Mouse (Mus musculus) heart, adult 10 weeks (tissue): Measurements from ENCODE around the gene Noc4l. TPM values are rescaled to one million over a fixed set of nuclear protein-coding genes. Genes with fewer than 3 reads are reported as not detected.

Experiments
- polyA plus RNA-seq: library from polyadenylated mRNA; stranded (reverse); fragments of 350-450 nt; fragmentation: Illumina TruSeq; extraction: RNeasy Lipid Tissue Mini Kit (QIAGEN cat#74804); gene quantifications from one replicate; pipeline ENCODE4 v1.2.3, GENCODE M21; 2014; ENCODE audit warnings: low read depth, low replicate concordance

Gene Noc4l
- polyA plus RNA-seq = 11.1 TPM

GRCm38 (mm10) chr5:110652719-110653648, at the start of gene Noc4l, which contains the start of gene Ddx51:
TSS of gene Noc4l (minus strand) at chr5:110653417.
TSS of gene Ddx51 (plus strand) at chr5:110653451.

Other genes with a start within 250 kb of the Noc4l start
- gene Fbrsl1, start 204.9 kb downstream of the Noc4l start, polyA plus RNA-seq = 39.7 TPM
- gene Galnt9, start 109.1 kb downstream of the Noc4l start, polyA plus RNA-seq = not detected
- gene Ddx51, start within 50 bp of the Noc4l start, polyA plus RNA-seq = 15.6 TPM
- 16.8 TPM for gene Ep400, start 117.3 kb upstream of the Noc4l start, polyA plus RNA-seq
- 20.3 TPM for gene Pus1, start 127.2 kb upstream of the Noc4l start, polyA plus RNA-seq
- gene Ulk1, start 156.7 kb upstream of the Noc4l start, polyA plus RNA-seq = 55.8 TPM
- gene Hscb, start 186.4 kb upstream of the Noc4l start, polyA plus RNA-seq = 25.1 TPM
- 4.6 TPM for gene Chek2, start 186.6 kb upstream of the Noc4l start, polyA plus RNA-seq
- gene Ttc28, start 226.4 kb upstream of the Noc4l start, polyA plus RNA-seq = 5.9 TPM